Mouse (Mus musculus): ENCODE results near the gene Fbxo22.

DNA sequence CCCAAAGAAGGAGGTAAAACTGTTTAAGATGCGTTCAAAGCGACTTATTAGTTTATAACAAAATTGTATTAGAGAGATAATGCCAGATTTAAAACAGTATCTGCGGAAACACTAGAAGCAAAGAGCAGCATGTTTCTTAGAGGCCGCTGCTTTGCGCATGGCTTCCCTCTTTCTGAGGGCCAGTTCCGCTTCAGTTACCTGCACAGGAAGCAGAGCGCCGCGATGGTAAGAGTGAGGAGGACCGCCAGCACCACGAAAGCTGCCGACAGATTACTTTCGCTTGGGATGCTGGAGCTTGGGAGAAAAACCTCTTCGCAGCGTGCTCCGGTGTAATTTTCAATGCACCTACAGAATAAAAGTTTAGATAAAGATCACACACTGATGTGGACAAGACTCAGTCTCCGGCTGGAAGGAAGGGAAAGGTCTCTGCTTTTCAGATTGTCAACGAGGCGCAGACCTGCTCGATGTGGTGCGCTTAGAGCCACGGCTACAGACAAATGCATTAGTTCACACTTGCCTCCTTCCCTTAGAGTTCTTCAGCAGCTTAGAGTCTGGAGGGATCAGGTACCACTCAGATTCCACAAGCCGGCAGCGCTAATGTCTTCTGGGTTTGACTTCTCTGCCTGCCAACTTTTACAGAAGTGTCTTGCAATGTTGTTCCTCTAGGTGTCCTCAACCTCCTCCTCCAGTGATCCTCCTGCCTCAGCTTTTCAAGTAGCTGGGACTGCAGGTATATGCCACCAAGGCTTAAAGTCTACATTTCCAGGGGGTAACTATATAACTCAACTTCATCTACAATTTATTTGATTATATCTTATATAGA lies 33.3 kb downstream of the Fbxo22 start:
- TF ChIP-seq CTCF (IDR thresholded peaks at IDR 0.05) (no peak), EP300 (IDR thresholded peaks at IDR 0.05) (no peak)
